Mouse (Mus musculus): Measurements from ENCODE around the gene Zmym5.

DNA sequence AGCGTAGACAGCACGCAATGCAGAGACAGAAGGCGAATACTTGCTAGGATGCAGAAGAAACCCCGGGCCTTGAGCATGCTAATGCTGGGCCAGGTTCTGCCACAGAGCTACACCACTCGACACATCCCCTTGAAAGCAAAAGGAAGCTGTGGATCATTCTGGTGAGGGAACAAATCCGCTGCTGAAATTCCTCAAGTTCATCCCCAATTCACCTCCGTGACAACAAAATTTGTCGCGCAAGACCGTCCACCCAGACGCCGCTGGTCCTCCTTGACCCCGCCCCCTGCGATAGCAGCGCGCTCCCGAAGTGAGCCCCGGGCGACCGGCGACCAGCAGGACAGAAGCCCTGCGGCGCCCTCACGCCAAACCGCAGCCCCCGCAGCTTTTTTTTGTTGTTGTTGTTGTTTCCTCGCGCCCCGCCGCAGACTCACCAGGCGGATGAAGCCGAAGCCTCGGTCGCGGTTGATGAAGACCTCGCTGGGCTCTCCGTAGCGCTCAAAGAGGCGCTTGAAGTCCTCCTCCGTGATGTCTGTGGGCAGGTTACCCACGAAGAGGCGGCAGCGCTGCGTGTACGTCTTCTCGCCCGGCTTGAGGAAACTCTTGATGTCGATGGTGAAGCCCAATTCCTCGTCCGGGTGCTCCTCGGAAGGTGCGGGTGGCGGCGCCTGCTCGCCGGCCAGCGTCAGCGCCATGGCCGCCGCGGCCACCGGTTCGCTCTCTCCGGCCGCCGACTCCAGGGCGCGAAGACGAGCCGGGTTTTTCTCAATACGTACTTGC is 34.0 kb downstream of the Zmym5 start:
- no peak for TF ChIP-seq CTCF (IDR thresholded peaks at IDR 0.05; ENCODE audit: low read depth, low read length)
- TF ChIP-seq TAL1 (conservative IDR thresholded peaks at IDR 0.05; ENCODE audit: low read depth, low read length), result no peak
- no peak for TF ChIP-seq POLR2AphosphoS5 (IDR thresholded peaks at IDR 0.05; ENCODE audit: insufficient replicate concordance, low read depth, low read length)
- no peak for TF ChIP-seq GATA1 (IDR thresholded peaks at IDR 0.05; ENCODE audit: borderline replicate concordance, low read length)
